Mouse (Mus musculus) ES-Bruce4 (cell line): Measurements from ENCODE around the gene Nupr1.

Experiments used
- CTCF ChIP-seq: IDR thresholded peaks from one replicate; pipeline ENCODE4 v1.8.1; 2011; ENCODE audit warnings: low read depth, low read length
- EP300 ChIP-seq: IDR thresholded peaks from 2 replicates; pipeline ENCODE4 v1.6.1; 2011; ENCODE audit warnings: low read depth, low read length; ENCODE audit not compliant: insufficient read depth
- POLR2A ChIP-seq: IDR thresholded peaks from one replicate; pipeline ENCODE4 v1.8.1; 2011; ENCODE audit warnings: low read length; ENCODE audit not compliant: insufficient read depth

DNA sequence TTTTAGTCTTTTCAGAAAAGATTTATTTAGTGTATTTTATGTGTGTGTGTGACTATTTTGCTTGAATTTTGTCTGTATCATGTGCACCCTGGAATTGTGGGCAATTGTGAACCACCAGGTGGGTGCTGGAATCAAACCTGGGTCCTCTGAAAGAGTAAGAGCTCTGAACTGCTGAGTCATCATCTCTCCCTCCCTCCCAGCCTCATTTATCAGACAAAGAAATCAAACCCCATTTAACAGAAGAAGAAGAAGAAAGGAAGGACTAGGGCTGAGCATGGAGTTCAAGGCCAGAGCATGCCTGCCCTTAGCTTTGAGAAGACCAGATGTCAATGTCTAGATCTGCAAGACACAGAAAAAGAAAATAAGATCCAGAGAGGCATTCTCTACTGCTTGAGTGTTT, 4.7 kb upstream of the Nupr1 start:
- TF ChIP-seq POLR2A, result no peak
- no peak for TF ChIP-seq CTCF
- TF ChIP-seq EP300, result no peak
